Mouse (Mus musculus): ENCODE measurements around the gene Magi1. TPM values are rescaled to one million over a fixed set of nuclear protein-coding genes. Genes with fewer than 3 reads are reported as not detected.
A peak's percentile ranks its signal among the peaks of the same experiment; 100 is the strongest.
"Not testable (repeated sequence)": the region's sequence is repeated elsewhere in the genome, so short reads cannot be mapped to it uniquely, and the experiment has no call there.

Gene Magi1
- polyA plus RNA-seq, 1 experiment from 2014 or later: 19.9 TPM

DNA sequence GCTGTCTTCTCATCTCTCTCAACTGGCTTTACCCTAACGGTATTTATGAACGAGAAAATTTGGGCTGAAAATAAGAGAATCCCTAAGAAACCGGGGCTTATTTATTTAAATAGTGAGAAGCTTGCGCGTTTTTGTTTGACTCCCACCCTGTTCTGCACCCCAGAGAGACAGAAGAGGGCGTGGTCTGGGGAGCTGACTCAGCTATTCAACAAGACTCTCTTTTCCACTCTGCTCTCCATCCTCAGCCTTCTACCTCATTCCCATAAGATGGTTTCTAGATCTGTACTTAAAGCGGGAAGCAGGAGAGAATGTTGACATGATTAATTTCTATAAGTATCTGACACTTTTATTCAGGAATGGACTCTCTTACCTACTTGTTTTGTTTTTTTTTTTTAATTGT, 247.2 kb downstream of the Magi1 start:
- Histone ChIP-seq H3K9me3 (no peaks in the 10 kb centered on the region), H3K4me3 (no peak overlapping the region), H3K36me3 (no peaks in the 10 kb centered on the region), H3K4me1 (0 out of 2 replicates have a peak, but pooled peaks cover 4% of the 10 kb centered on the region), H3K27ac (no peak overlapping the region), H3K27me3 (no peaks in the 10 kb centered on the region), H3K4me2 (replicated peaks) (no peak overlapping the region), H3K9ac (no peak overlapping the region)
- 55% methylated on average over 7 of the region's 7 CpGs for WGBS
- ATAC-seq (ENCODE audit: insufficient number of reproducible peaks, insufficient read depth, low FRiP score, low TSS enrichment): no peak

DNA sequence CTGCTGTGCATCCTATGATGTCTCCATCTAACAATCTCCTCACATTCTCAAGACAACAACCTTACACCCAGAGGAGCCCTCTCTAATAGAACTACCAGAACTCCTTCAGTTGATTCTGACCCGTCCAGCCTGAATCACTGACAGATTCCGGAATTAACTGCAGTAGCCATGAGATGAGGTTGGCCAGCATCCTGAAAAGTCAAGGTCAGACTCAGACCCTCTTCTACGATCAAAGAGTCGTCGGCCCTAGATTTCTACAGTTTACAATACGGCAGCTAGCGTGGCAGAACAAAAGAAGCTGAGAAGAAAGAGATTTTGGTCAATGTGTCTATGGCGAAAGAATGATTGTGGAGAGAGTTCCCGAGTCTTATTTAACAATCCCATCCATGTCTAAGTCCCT, 257.4 kb downstream of the Magi1 start:
- H3K4me1 ChIP-seq: peaks cover 7% of the 10 kb centered on the region; the same call in 1 of the 2 replicates
- H3K27me3 ChIP-seq: no peaks in the 10 kb centered on the region
- no peak overlapping the region for H3K9ac ChIP-seq
- ATAC-seq (ENCODE audit: insufficient number of reproducible peaks, insufficient read depth, low FRiP score, low TSS enrichment): no peak
- H3K4me2 ChIP-seq (replicated peaks): no peak overlapping the region
- H3K9me3 ChIP-seq: no peaks in the 10 kb centered on the region
- H3K27ac ChIP-seq: no peak overlapping the region
- H3K36me3 ChIP-seq: no peaks in the 10 kb centered on the region
- 90% methylated on average over 9 of the region's 9 CpGs for WGBS
- no peak overlapping the region for H3K4me3 ChIP-seq

GRCm38 (mm10) chr6:94022437-94022836, 261.3 kb downstream of the Magi1 start:
- Histone ChIP-seq H3K9me3 (no peaks in the 10 kb centered on the region), H3K36me3 (no peaks in the 10 kb centered on the region), H3K27ac (no peak overlapping the region), H3K9ac (no peak overlapping the region), H3K4me1 (peaks cover 7% of the 10 kb centered on the region; the same call in 1 of the 2 replicates), H3K27me3 (no peaks in the 10 kb centered on the region), H3K4me3 (no peak overlapping the region), H3K4me2 (replicated peaks) (no peak overlapping the region)
- ATAC-seq (ENCODE audit: insufficient number of reproducible peaks, insufficient read depth, low FRiP score, low TSS enrichment): no peak
- WGBS: 90% methylated on average over 5 of the region's 5 CpGs

DNA sequence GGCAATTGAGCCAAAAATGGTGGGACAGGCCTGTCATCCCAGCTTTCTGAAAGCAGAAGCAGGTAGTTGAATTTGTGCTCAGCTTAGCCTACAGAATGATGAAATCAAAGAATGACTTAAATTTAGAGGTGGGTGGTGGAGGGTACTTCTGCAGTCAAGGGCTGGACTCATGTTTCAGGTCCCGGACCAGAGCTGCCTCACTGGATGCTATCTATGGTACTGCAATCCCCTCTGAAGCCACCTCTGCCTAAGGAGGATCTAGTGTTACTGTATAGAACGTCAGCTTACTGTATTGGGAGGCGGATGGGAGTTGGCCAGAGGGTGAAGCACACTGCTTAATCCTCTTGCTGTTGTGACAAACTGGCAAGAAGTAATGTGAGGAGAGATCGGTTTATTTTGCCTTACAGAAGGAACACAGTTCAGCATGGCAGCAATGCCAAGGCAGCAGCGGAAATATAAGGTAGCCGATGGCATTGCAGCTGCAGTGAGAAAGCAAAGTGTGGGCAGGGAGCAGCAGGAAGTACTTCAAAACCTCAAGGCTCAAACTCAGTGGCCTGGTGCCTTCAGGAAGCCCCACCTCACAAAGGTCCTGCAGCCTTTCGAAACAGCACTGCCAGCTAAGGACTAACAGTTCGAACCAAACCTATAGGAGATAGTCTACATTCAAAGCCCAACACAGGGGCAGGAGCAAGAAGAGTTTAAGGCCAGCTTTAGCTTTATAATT, 262.3 kb downstream of the Magi1 start:
- no peak overlapping the region for H3K27ac ChIP-seq

GRCm38 (mm10) chr6:94020566-94020965, 263.2 kb downstream of the Magi1 start:
- Histone ChIP-seq H3K36me3 (no peaks in the 10 kb centered on the region), H3K9me3 (no peaks in the 10 kb centered on the region), H3K4me3 (no peak overlapping the region), H3K27ac (no peak overlapping the region), H3K4me1 (peaks cover 7% of the 10 kb centered on the region; the same call in 1 of the 2 replicates), H3K4me2 (replicated peaks) (no peak overlapping the region), H3K9ac (no peak overlapping the region), H3K27me3 (no peaks in the 10 kb centered on the region)
- WGBS: 92% methylated on average over 4 of the region's 4 CpGs
- no peak for ATAC-seq (ENCODE audit: insufficient number of reproducible peaks, insufficient read depth, low FRiP score, low TSS enrichment)

More for the DNA sequence above, 262.3 kb downstream of the Magi1 start:
- no peak overlapping the region for H3K4me2 ChIP-seq (replicated peaks)
- no peak overlapping the region for H3K4me3 ChIP-seq
- H3K27me3 ChIP-seq: no peaks in the 10 kb centered on the region
- H3K9ac ChIP-seq: no peak overlapping the region
- ATAC-seq (ENCODE audit: insufficient number of reproducible peaks, insufficient read depth, low FRiP score, low TSS enrichment): no peak
- WGBS: 80% methylated on average over 8 of the region's 8 CpGs
- no peaks in the 10 kb centered on the region for H3K9me3 ChIP-seq
- H3K4me1 ChIP-seq: peaks cover 7% of the 10 kb centered on the region; the same call in 1 of the 2 replicates
- no peaks in the 10 kb centered on the region for H3K36me3 ChIP-seq

DNA sequence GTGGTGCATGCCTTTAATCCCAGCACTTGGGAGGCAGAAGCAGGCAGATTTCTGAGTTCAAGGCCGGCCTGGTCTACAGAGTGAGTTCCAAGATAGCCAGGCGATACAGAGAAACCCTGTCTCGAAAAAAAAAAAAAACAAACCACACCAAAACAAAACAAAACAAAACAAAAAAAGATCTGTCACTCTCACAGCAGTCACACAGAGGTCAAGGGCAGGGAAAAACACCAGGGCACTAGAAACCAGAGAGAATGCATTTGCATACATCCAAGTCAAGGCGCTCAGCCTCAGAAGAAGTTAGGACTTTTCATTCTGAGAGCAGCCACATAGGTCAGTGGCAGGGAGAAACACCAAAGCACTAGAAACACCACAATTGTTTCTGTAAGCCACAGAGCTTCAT, 263.8 kb downstream of the Magi1 start:
- Histone ChIP-seq H3K9ac (no peak overlapping the region), H3K4me3 (no peak overlapping the region), H3K27me3 (no peaks in the 10 kb centered on the region), H3K4me2 (replicated peaks) (no peak overlapping the region), H3K36me3 (no peaks in the 10 kb centered on the region), H3K9me3 (no peaks in the 10 kb centered on the region), H3K4me1 (peaks cover 3% of the 10 kb centered on the region; the same call in 1 of the 2 replicates), H3K27ac (no peak overlapping the region)
- WGBS: 88% methylated on average over 4 of the region's 4 CpGs
- ATAC-seq (ENCODE audit: insufficient number of reproducible peaks, insufficient read depth, low FRiP score, low TSS enrichment): no peak

- H3K4me2 ChIP-seq (replicated peaks): no peak overlapping the region
- no peaks in the 10 kb centered on the region for H3K36me3 ChIP-seq
- no peak overlapping the region for H3K4me3 ChIP-seq
- 84% methylated on average over 2 of the region's 2 CpGs for WGBS
- no peaks in the 10 kb centered on the region for H3K27me3 ChIP-seq
- H3K9ac ChIP-seq: no peak overlapping the region
- peaks cover 23% of the 10 kb centered on the region for H3K4me1 ChIP-seq
- no peak for ATAC-seq (ENCODE audit: insufficient number of reproducible peaks, insufficient read depth, low FRiP score, low TSS enrichment)
- H3K9me3 ChIP-seq: no peaks in the 10 kb centered on the region
- no peak overlapping the region for H3K27ac ChIP-seq
Measured at GRCm38 (mm10) chr6:94013761-94014160, 270.0 kb downstream of the Magi1 start.

DNA sequence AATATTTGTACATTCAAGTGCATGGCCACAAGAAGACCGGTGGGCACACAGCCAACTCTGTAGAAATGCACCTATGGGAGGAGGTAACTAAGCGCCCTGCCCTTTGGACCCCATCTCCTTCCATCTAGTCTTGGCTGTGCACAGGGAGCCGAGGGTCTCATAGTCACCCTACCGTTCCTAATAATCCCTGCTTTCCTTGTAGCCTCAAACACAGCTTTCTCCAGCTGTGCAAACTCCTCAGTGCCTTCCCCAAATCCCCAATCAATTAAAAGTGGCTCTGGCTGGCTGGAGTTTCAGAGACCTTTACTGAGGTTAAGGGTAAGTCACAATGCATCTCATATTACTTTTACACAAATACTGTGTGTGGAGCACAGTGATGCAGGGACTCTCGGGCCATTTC, 271.8 kb downstream of the Magi1 start:
- no peaks in the 10 kb centered on the region for H3K9me3 ChIP-seq
- ATAC-seq (ENCODE audit: insufficient number of reproducible peaks, insufficient read depth, low FRiP score, low TSS enrichment): peak; percentile 69; the same call in 1 of the 2 replicates
- H3K4me2 ChIP-seq (replicated peaks): peak overlapping the region; percentile 15
- H3K27ac ChIP-seq: peak overlapping the region; percentile 57; the same call in 1 of the 2 replicates
- no peak overlapping the region for H3K4me3 ChIP-seq
- H3K27me3 ChIP-seq: no peaks in the 10 kb centered on the region
- peaks cover 23% of the 10 kb centered on the region for H3K4me1 ChIP-seq
- H3K9ac ChIP-seq: no peak overlapping the region
- H3K36me3 ChIP-seq: no peaks in the 10 kb centered on the region
- 23% methylated on average over 5 of the region's 5 CpGs for WGBS

DNA sequence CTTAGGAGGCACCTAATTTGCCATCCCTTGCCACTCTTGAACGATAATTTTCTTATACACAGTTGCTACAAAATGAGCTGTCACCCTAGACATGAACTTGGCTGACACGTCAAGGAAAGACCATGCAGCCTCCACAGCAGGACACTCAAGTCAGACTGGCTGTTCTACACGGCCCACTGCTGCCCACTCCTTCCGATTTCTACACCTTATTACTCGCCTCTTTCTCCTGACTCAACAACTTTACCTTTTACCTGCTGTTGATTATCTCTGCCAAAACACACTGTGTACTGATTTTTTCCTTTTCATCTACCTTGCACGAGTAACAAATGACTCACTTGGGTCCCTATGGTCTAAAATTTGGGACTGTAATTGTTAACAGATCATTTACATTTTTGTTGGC, 272.2 kb downstream of the Magi1 start:
- H3K27ac ChIP-seq: 0 out of 2 replicates have a peak overlapping the region, but pooled peaks have one; percentile 57

GRCm38 (mm10) chr6:94008577-94008976, 275.1 kb downstream of the Magi1 start:
- H3K9me3 ChIP-seq: no peaks in the 10 kb centered on the region
- H3K27ac ChIP-seq: no peak overlapping the region
- H3K4me2 ChIP-seq (replicated peaks): no peak overlapping the region
- 75% methylated on average over 4 of the region's 4 CpGs for WGBS
- no peak for ATAC-seq (ENCODE audit: insufficient number of reproducible peaks, insufficient read depth, low FRiP score, low TSS enrichment)
- no peak overlapping the region for H3K9ac ChIP-seq
- H3K4me1 ChIP-seq: peaks cover 23% of the 10 kb centered on the region
- no peaks in the 10 kb centered on the region for H3K27me3 ChIP-seq
- no peaks in the 10 kb centered on the region for H3K36me3 ChIP-seq
- H3K4me3 ChIP-seq: no peak overlapping the region

More for the DNA sequence above, 272.2 kb downstream of the Magi1 start:
- Histone ChIP-seq H3K9me3 (no peaks in the 10 kb centered on the region), H3K27me3 (no peaks in the 10 kb centered on the region), H3K4me3 (no peak overlapping the region), H3K36me3 (no peaks in the 10 kb centered on the region), H3K9ac (no peak overlapping the region), H3K4me1 (peaks cover 23% of the 10 kb centered on the region), H3K4me2 (replicated peaks) (peak overlapping the region; percentile 15; the same call in 1 of the 2 replicates)
- no peak for ATAC-seq (ENCODE audit: insufficient number of reproducible peaks, insufficient read depth, low FRiP score, low TSS enrichment)
- 44% methylated on average over 6 of the region's 6 CpGs for WGBS

DNA sequence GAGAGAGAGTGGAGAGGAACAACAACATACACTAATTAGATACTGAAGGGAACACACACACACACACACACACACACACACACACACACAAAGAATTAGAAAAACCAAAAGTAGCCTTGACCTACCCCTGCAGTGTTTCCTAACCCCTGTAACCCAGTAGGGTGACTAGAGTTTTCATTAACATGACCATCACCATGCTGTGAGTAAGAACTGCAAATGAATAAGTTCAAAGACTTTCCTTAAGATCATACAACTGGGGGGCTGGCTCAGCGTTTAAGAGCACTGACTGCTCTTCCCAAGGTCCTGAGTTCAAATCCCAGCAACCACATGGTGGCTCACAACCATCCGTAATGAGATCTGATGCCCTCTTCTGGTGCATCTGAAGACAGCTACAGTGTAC, 280.1 kb downstream of the Magi1 start:
- not testable (repeated sequence) for H3K9ac ChIP-seq; H3K27ac ChIP-seq; H3K36me3 ChIP-seq; H3K4me3 ChIP-seq; H3K9me3 ChIP-seq; H3K4me2 ChIP-seq (replicated peaks); H3K27me3 ChIP-seq; ATAC-seq (ENCODE audit: insufficient number of reproducible peaks, insufficient read depth, low FRiP score, low TSS enrichment); H3K4me1 ChIP-seq
- WGBS: 69% methylated on average over 2 of the region's 2 CpGs

DNA sequence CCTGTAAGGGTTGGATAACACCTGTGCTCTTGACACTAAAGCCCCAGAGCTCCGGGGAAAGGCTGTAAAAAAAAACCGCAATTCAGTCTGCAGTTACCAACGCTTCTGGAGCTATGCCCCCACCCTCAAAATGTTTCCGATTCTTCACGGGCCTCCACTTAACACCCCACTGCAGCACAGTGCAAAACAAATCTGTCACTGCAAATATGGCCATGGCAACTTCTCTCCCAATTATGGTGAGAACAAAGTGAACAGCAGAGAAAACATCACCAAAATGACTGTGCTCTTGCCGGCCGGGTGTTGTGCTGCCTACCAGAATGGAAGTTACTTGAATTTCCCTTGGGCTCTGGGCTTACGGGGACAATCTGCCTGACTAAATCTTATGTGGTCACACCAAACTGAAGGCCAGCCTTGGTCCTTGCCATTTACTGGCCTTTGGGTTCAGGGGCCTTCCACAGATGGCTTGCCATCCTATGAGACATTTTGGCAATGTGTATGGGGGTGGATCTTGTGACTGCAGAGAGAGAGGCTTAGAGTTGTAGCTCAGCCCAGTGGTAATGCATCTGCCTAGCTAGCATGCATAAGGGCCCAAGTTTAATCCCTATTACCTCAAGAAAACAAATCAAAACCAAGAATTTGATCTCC, 286.8 kb downstream of the Magi1 start:
- 83% methylated on average over 8 of the region's 8 CpGs for WGBS

More for the DNA sequence above, 286.8 kb downstream of the Magi1 start:
- Histone ChIP-seq H3K27me3 (no peaks in the 10 kb centered on the region), H3K36me3 (no peaks in the 10 kb centered on the region), H3K4me3 (no peak overlapping the region), H3K9me3 (no peaks in the 10 kb centered on the region), H3K4me2 (replicated peaks) (no peak overlapping the region), H3K27ac (no peak overlapping the region), H3K9ac (no peak overlapping the region), H3K4me1 (no peaks in the 10 kb centered on the region; the same call in 1 of the 2 replicates)
- no peak for ATAC-seq (ENCODE audit: insufficient number of reproducible peaks, insufficient read depth, low FRiP score, low TSS enrichment)

Data from embryonic facial prominence, embryonic 12.5 days (tissue).